Mouse (Mus musculus) embryonic fibroblast, embryonic 13.5 days (primary cell): Measurements from ENCODE around the gene Cacnb1.

ENCODE experiments used
- CTCF ChIP-seq: IDR thresholded peaks from 2 replicates; pipeline ENCODE4 v1.5.1; 2011; ENCODE audit warnings: mild to moderate bottlenecking, control low read depth, low read length, moderate library complexity, borderline replicate concordance; ENCODE audit not compliant: insufficient read depth
- POLR2A ChIP-seq: IDR thresholded peaks from 2 replicates; pipeline ENCODE4 v1.6.1; 2011; ENCODE audit warnings: low read depth, mild to moderate bottlenecking, control low read depth, low read length, moderate library complexity

DNA sequence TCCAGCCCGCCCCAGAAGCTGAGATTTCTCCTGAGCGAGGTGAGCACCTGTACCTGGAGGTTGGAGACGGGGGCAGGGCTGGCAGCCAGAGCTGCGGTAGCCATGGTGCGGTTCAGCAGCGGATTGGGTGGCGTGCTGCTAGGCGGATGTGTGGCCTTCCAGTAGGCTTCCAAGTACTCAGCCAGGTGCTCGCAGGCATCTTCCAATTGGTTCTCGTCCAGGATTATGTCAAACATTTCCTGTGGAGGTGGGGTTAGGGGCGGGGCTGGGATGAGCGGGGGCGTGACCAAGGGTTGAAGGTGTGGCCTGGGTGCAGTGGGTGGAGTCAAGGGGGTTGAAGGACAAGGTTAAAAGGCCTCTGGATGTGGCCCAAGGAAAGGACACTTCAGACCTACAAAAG is 17.8 kb downstream of the Cacnb1 start:
- TF ChIP-seq POLR2A: no peak
- TF ChIP-seq CTCF: no peak
